Mouse (Mus musculus) monocyte, adult 2 months (primary cell): Measurements from ENCODE around the gene Kcnk10.

Experiments used
- DNase-seq, 2 experiments: peaks; one replicate each; pipeline ENCODE4 v3.0.0; 2022; ENCODE audit warnings: low spot score in 2 of 2, low read depth in 1 of 2

Gene Kcnk10

GRCm38 (mm10) chr12:98571896-98572680, 6.0 kb downstream of the Kcnk10 start:
- DNase-seq, result no peak

- DNase-seq, result no peak
Measured at GRCm38 (mm10) chr12:98569380-98569779, 8.7 kb downstream of the Kcnk10 start.

GRCm38 (mm10) chr12:98567877-98568276, 10.2 kb downstream of the Kcnk10 start:
- DNase-seq, result no peak

GRCm38 (mm10) chr12:98564383-98564782, 13.7 kb downstream of the Kcnk10 start:
- no peak for DNase-seq

GRCm38 (mm10) chr12:98563261-98563660, 14.8 kb downstream of the Kcnk10 start:
- DNase-seq, result no peak

GRCm38 (mm10) chr12:98562341-98562977, 15.7 kb downstream of the Kcnk10 start:
- DNase-seq, result no peak

GRCm38 (mm10) chr12:98560038-98560437, 18.1 kb downstream of the Kcnk10 start:
- no peak for DNase-seq

GRCm38 (mm10) chr12:98557013-98557677, 21.0 kb downstream of the Kcnk10 start:
- no peak for DNase-seq

- DNase-seq, result no peak
Measured at GRCm38 (mm10) chr12:98549981-98550380, 28.1 kb downstream of the Kcnk10 start.

- no peak for DNase-seq
Measured at GRCm38 (mm10) chr12:98548141-98548540, 30.0 kb downstream of the Kcnk10 start.

- no peak for DNase-seq
Measured at GRCm38 (mm10) chr12:98545875-98546274, 32.2 kb downstream of the Kcnk10 start.

GRCm38 (mm10) chr12:98545251-98545560, 32.9 kb downstream of the Kcnk10 start:
- DNase-seq, result no peak

- no peak for DNase-seq
Measured at GRCm38 (mm10) chr12:98544545-98545250, 33.4 kb downstream of the Kcnk10 start.

- DNase-seq, result no peak
Measured at GRCm38 (mm10) chr12:98536760-98537159, 41.4 kb downstream of the Kcnk10 start.

- no peak for DNase-seq
Measured at GRCm38 (mm10) chr12:98536036-98536435, 42.1 kb downstream of the Kcnk10 start.

GRCm38 (mm10) chr12:98535494-98535901, 42.6 kb downstream of the Kcnk10 start:
- no peak for DNase-seq

GRCm38 (mm10) chr12:98528635-98529034, 49.5 kb downstream of the Kcnk10 start:
- no peak for DNase-seq

- no peak for DNase-seq
Measured at GRCm38 (mm10) chr12:98525361-98525760, 52.7 kb downstream of the Kcnk10 start.

GRCm38 (mm10) chr12:98524331-98525311, 53.5 kb downstream of the Kcnk10 start:
- DNase-seq, result no peak

- DNase-seq, result no peak
Measured at GRCm38 (mm10) chr12:98521311-98521710, 56.8 kb downstream of the Kcnk10 start.

- no peak for DNase-seq
Measured at GRCm38 (mm10) chr12:98520568-98520931, 57.6 kb downstream of the Kcnk10 start.
